Mouse (Mus musculus) lung, adult 10 weeks (tissue): ENCODE data around the gene Gpr18. TPM values are rescaled to one million over a fixed set of nuclear protein-coding genes. Genes with fewer than 3 reads are reported as not detected.

ENCODE experiments used
- polyA plus RNA-seq: library from polyadenylated mRNA; stranded (reverse); fragments of 350-450 nt; fragmentation: Illumina TruSeq; extraction: RNeasy Lipid Tissue Mini Kit (QIAGEN cat#74804); gene quantifications from one replicate; pipeline ENCODE4 v1.2.3, GENCODE M21; 2014; ENCODE audit warnings: low read depth, low replicate concordance; ENCODE audit not compliant: insufficient read depth

Gpr18 gene
- 6.3 TPM for polyA plus RNA-seq

DNA sequence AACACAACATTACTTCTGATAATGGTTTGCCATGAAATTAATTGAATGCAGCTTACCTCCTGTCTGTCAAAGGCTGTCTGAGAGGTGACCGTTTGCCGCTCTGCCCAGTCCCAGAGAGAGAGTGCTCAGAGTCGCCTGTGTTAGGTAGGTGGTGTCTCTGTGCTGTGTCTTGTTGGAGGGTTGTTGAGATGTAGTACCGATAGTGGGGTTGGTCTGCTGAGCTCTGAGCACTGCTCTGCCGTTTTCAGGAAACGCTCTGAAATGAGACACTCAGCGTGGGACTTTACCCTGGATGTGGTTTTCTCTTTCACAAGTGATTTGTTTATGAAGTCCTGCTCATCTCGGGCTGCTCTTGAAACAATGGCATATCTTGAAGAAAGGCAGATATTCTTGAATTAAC lies at the start of gene Gpr18:
Gene Gpr18 (minus strand): TSS at position 161 of the 400 bp plus-strand sequence.

DNA sequence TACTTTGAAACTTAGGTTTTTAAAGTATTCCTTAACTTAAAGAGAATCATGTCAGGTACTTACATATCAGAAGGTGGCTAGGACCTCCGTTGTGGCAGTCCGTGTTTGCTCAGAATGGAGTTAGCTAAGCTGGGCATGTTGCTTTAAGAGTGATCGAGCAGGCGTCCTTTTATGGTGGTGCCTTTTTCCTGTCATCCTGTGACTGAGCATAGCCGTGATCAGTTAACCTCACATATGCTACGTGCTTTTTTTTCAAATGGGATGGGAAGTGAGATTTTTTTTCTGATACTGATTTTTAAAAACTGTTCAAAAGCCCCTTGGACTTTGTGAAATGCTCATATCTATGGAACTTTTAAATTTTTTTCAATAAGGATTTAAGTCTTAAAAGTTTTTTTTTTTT lies 49.4 kb upstream of the Gpr18 start, which contains the start of gene Gpr183:
Gene Gpr183 (minus strand): TSS at position 206 of the 400 bp plus-strand sequence.

DNA sequence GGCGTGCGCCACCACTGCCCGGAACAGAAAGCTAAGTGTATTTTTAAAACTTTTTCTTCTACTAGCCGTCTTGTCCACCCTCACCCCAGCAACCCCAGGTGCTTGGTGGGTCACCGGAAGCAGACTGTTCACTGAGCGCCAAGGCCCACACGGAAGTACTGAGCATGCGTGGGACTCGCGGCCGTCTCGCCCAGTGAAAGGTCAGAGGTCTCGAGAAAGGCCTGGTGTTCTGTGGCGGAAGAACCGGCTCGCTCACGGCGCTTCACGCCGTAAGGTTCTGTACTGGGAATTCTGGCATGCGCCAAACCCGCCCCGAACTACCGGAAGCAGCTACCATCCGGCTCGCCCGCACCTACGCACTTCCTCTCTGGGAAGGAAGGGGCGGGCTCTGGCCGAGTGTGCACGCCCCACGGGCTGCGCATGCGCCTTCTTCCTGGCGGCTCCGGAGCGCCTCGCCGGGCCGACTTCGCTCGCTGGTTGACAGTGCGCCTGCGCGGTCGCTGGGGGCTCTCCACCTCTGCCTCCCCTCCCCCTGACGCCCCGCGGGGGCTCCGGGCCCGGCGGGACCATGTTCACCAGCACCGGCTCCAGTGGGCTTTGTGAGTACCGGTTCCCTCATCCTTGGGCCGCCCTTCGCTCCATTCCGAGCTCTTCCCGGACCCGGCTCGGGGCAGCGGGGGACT lies 37.3 kb downstream of the Gpr18 start, which contains the start of gene Ubac2:
Gene Ubac2 (plus strand): TSS at position 445 of the 683 bp plus-strand sequence.

Other genes starting within 250 kb of the Gpr18 start
- 49.8 TPM for gene Dock9, start 117.9 kb downstream of the Gpr18 start, polyA plus RNA-seq
- 23.3 TPM for gene Ubac2, start 37.2 kb downstream of the Gpr18 start, polyA plus RNA-seq
- 4.1 TPM for gene Gpr183, start 49.4 kb upstream of the Gpr18 start, polyA plus RNA-seq
- gene Timm8a2, start 118.9 kb upstream of the Gpr18 start, polyA plus RNA-seq: not detected
- 87.6 TPM for gene Tm9sf2, start 191.3 kb upstream of the Gpr18 start, polyA plus RNA-seq